Mouse (Mus musculus) neural tube, embryonic 15.5 days (tissue): ENCODE data around the gene Styxl1. TPM values are rescaled to one million over a fixed set of nuclear protein-coding genes. Genes with fewer than 3 reads are reported as not detected.

ENCODE experiments used
- ATAC-seq: fragments of 200-750 bp; cut with Nextera tagmentation; 2 replicates; pipeline ENCODE4 v1.8.0; 2017; ENCODE audit warnings: mild to moderate bottlenecking, moderate TSS enrichment, moderate library complexity; ENCODE audit not compliant: low FRiP score
- H3K27ac ChIP-seq: fragments of 300-500 bp; sonication (generic); replicated peaks from 2 replicates; pipeline ENCODE4 v1.5.1; 2015; ENCODE audit warnings: mild to moderate bottlenecking, inconsistent platforms
- H3K27me3 ChIP-seq: fragments of 300-500 bp; sonication (generic); replicated peaks from 2 replicates; pipeline ENCODE4 v1.6.1; 2015; ENCODE audit warnings: inconsistent platforms
- H3K36me3 ChIP-seq: fragments of 300-500 bp; sonication (generic); 2 replicates; pipeline ENCODE4 v1.6.1; 2015; ENCODE audit warnings: inconsistent platforms
- H3K4me1 ChIP-seq: fragments of 300-500 bp; sonication (generic); 2 replicates; pipeline ENCODE4 v1.6.1; 2015; ENCODE audit warnings: inconsistent platforms
- H3K4me2 ChIP-seq: fragments of 300-500 bp; sonication (generic); 2 replicates; pipeline ENCODE4 v1.6.1; 2015; ENCODE audit warnings: inconsistent platforms, mild to moderate bottlenecking, moderate library complexity
- H3K4me3 ChIP-seq: fragments of 300-500 bp; sonication (generic); replicated peaks from 2 replicates; pipeline ENCODE4 v1.5.1; 2015; ENCODE audit warnings: mild to moderate bottlenecking, inconsistent platforms
- H3K9ac ChIP-seq: fragments of 300-500 bp; sonication (generic); replicated peaks from 2 replicates; pipeline ENCODE4 v1.6.1; 2015; ENCODE audit warnings: mild to moderate bottlenecking, inconsistent platforms
- H3K9me3 ChIP-seq: fragments of 300-500 bp; sonication (generic); replicated peaks from 2 replicates; pipeline ENCODE4 v1.6.1; 2016; ENCODE audit warnings: inconsistent platforms
- WGBS: fragments of 180-500 bp; shearing (Covaris S2); methylation state at CpG from one replicate; pipeline ENCODE4 v1.1.7; 2015; ENCODE audit warnings: mixed read lengths; 5-methylcytosine and 5-hydroxymethylcytosine counted together
- polyA plus RNA-seq: library from polyadenylated mRNA; unstranded; fragments of >200 nt; fragmentation: Nextera tagmentation; extraction: Ambion mirVana; gene quantifications from 2 replicates; pipeline ENCODE4 v1.2.1, GENCODE M21; 2015

The Styxl1 gene
- polyA plus RNA-seq, 1 experiment from 2014 or later: 0.36 TPM

DNA sequence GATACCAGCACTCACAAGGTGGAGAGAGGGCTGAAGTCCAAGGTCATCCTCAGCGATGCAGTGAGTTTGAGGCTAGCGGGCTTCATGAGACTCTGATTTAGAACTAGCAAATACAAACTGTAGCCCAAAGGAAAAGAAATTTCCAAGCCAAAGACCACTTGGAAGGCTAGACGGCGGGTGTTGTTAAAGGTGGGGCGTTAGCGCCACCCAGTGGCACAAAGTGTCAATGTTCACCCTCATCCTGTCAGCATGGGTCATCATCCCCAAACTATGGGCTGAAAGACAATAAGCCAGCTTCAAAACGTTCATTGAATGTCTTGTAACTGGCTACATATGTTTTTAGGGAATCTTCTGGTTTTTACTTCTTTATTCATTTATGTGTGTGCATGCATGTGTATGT, 14.7 kb downstream of the Styxl1 start:
- Histone ChIP-seq H3K27ac (no peak overlapping the region), H3K4me1 (no peaks in the 10 kb centered on the region), H3K9ac (no peak overlapping the region), H3K27me3 (0 out of 2 replicates have a peak, but pooled peaks cover 5% of the 10 kb centered on the region), H3K9me3 (no peaks in the 10 kb centered on the region), H3K4me3 (no peak overlapping the region), H3K4me2 (no peak overlapping the region), H3K36me3 (no peaks in the 10 kb centered on the region)
- no peak for ATAC-seq
- 3% methylated on average over 7 of the region's 7 CpGs for WGBS

DNA sequence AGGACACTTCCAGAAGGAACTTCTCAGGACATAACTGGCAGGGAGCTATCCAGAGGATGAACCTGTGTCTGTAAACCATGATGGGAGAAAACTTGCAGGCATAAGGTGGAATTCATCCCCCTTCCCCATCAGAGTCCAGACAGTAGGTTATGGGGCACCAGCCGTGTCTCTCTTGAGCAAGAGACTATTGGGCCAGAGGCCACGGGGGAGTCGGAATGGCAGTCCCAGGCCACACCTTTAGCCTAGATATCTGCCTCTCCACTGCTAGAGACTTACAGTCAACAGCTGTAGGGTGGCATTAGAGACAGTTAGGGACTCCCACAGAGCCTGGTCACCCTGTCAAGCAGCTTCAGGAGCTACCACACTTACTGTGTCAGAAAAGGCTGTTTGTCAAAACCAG, 16.3 kb downstream of the Styxl1 start:
- no peak overlapping the region for H3K4me2 ChIP-seq
- no peak overlapping the region for H3K9ac ChIP-seq
- no peaks in the 10 kb centered on the region for H3K9me3 ChIP-seq
- H3K27ac ChIP-seq: no peak overlapping the region
- H3K27me3 ChIP-seq: 0 out of 2 replicates have a peak, but pooled peaks cover 5% of the 10 kb centered on the region
- H3K4me3 ChIP-seq: no peak overlapping the region
- ATAC-seq: no peak
- 83% methylated on average over 3 of the region's 3 CpGs for WGBS
- H3K36me3 ChIP-seq: no peaks in the 10 kb centered on the region
- H3K4me1 ChIP-seq: no peaks in the 10 kb centered on the region

DNA sequence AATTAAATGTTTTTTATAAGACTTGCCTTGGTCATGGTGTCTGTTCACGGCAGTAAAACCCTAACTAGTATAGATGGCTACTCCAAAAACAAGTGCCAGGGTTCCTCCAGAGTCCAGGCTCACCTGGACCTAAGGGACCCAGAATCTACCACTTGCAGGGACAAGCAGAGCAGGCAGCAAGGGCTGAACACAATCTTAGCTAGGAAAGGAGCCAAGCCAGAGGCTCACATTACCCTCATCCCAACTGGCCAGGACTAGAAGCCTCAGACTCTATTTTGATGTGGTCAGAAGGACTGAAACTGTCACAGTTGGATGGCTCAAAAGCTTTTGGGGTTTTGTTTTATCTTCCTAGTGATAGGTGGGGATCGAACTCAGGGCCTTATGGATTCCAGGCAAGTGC, 26.6 kb downstream of the Styxl1 start:
- ATAC-seq: no peak
- Histone ChIP-seq H3K27me3 (no peaks in the 10 kb centered on the region), H3K9me3 (no peaks in the 10 kb centered on the region), H3K36me3 (no peaks in the 10 kb centered on the region), H3K4me1 (no peaks in the 10 kb centered on the region), H3K4me2 (no peak overlapping the region), H3K9ac (no peak overlapping the region), H3K4me3 (no peak overlapping the region), H3K27ac (no peak overlapping the region)
- WGBS: 79% methylated on average over 2 of the region's 2 CpGs

DNA sequence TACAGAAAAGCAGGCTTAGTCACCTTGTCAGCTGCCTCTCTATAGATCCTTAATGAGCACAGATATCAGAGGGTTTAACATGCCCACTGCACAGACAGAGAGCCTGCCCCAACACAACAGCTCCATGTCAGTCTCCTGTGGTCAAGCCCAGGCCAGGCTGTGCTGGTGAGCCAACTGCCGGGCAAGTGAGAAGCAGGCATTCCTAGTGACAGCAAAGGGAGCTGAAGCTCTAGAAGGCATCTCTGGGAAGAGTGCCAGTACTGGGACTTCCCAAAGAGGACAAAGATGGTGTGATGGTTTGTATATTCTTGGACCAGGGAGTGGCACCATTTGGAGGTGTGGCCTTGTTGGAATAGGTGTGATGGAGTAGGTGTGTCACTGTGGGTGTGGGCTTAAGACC, 27.1 kb downstream of the Styxl1 start:
- Histone ChIP-seq H3K9me3 (no peaks in the 10 kb centered on the region), H3K27ac (no peak overlapping the region), H3K27me3 (no peaks in the 10 kb centered on the region), H3K9ac (no peak overlapping the region), H3K36me3 (no peaks in the 10 kb centered on the region), H3K4me2 (no peak overlapping the region), H3K4me1 (no peaks in the 10 kb centered on the region), H3K4me3 (no peak overlapping the region)
- WGBS: 90% methylated on average over 1 of the region's 1 CpGs
- no peak for ATAC-seq

DNA sequence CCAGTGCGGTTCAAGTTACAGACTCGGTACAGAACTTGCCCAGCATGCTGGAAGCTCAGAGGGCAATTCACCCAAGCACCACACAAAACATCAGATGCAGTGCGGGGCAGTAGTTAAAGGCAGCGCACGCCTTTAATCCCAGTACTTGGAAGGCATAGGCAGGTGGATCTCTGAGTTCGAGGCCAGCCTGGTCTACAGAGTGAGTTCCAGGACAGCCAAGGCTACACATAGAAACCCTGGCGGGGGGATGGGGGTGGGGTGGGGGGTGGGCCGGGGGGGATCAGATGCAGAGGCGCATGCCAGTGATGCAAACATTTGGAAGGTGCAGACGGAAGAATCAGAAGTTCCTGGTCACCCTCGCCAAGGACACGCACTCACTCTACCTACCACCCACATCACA, 33.4 kb downstream of the Styxl1 start:
- Histone ChIP-seq H3K27me3 (0 out of 2 replicates have a peak, but pooled peaks cover 3% of the 10 kb centered on the region), H3K36me3 (peaks cover 16% of the 10 kb centered on the region), H3K4me3 (peak overlapping the region; percentile 90), H3K9me3 (no peaks in the 10 kb centered on the region), H3K4me1 (peaks cover 17% of the 10 kb centered on the region), H3K4me2 (peak overlapping the region; percentile 97), H3K9ac (peak overlapping the region; percentile 89), H3K27ac (peak overlapping the region; percentile 70; the same call in 1 of the 2 replicates)
- 19% methylated on average over 12 of the region's 12 CpGs for WGBS
- ATAC-seq: no peak; the same call in 1 of the 2 replicates

DNA sequence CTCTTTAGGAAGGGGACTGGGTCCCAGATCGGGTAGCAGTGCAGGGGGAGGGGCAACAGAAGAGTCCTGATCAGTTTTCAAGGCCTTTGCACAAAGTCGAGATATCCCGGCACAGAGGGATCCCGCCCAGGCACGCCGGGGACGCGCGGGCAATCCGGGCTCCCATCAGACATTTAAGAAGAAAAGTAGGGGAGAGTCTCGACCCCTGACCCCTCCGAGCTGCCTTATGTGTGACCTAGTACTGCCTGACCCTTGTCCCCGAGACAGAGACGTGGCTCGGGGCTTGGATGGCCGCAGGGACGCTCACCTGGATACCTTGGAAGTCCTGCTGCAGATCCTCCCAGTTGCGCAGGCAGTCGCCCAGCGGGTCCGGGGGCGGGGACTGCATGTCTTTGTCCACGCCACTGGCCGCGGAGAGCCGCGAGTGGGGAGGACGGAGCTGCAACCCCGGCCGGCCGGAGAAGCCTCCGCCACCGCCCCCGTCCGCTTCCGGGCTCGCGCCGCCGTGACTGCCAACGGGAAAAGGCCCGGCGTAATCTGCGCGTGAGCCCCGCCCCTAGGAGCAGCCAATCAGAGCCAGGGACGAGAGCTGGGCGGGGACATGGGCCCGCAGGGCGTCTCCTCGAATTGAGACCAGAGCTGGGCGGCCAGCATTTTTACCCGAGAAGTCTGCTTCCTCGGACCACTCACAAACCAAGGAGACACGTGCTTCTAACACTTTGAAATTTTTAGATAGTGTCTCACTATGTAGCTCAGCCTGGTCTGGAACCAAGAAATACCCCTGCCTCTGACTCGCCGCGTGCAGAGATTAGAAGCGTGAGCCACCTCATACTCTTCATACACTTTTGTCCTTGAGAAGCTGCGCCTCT, 34.2 kb downstream of the Styxl1 start, which contains the start of gene Tmem120a:
Gene Tmem120a (minus strand): TSS at position 708 of the 869 bp plus-strand sequence.
- Histone ChIP-seq H3K4me1 (peaks cover 17% of the 10 kb centered on the region), H3K4me2 (peak within 1 kb of the TSS; percentile 97), H3K9ac (peak within 1 kb of the TSS; percentile 89), H3K4me3 (peak within 1 kb of the TSS; percentile 90), H3K27ac (peak within 1 kb of the TSS; percentile 70), H3K9me3 (no peaks in the 10 kb centered on the region), H3K36me3 (peaks cover 16% of the 10 kb centered on the region), H3K27me3 (0 out of 2 replicates have a peak, but pooled peaks cover 3% of the 10 kb centered on the region)
- WGBS: 1% methylated on average over 60 of the region's 60 CpGs
- peak; percentile 96 for ATAC-seq

DNA sequence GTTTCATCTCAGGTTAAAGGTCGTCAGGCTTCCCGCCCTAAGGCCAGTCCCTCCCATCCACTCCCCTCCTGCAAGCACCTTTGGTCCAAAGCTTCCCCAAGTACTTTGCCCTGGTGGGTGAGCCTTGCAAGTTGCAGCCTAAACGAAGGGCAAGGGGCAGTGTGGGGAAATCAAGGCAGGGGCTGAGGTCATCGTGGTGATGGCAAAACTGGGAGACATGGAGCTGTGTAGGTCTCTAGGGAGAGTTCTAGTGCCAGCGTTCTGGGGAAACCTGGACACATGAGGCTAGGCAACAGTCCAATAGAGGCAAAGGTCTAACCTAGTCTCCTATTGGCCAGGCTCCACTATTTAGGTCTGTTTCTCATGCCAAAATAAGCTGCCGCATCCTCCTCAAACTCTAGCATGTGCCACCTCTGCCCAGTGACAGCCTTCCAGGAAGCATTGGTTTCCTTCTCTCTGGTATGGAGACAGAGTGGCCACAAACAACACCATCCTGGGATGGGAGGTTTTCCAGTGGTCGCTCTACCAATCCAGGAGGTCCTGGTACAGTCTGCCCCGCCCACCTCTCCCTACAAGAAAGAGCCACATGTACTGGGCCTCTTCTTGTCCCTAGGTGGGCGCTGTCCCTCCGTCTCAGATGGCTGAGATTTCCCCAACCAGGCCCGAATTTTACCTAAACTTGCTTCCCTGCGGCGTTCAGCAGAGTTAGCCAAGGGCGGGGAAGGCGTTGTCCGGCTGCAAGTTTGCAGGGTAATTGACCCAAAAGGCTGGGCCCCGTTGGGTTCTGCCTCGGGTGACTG, 35.0 kb downstream of the Styxl1 start:
- WGBS: 21% methylated on average over 18 of the region's 18 CpGs
- H3K9ac ChIP-seq: peak overlapping the region; percentile 89
- peaks cover 16% of the 10 kb centered on the region for H3K36me3 ChIP-seq
- H3K27ac ChIP-seq: peak overlapping the region; percentile 70; the same call in 1 of the 2 replicates
- 0 out of 2 replicates have a peak, but pooled peaks cover 3% of the 10 kb centered on the region for H3K27me3 ChIP-seq
- H3K9me3 ChIP-seq: no peaks in the 10 kb centered on the region
- H3K4me3 ChIP-seq: peak overlapping the region; percentile 90
- H3K4me2 ChIP-seq: peak overlapping the region; percentile 97
- peak; percentile 70 for ATAC-seq
- H3K4me1 ChIP-seq: peaks cover 17% of the 10 kb centered on the region

DNA sequence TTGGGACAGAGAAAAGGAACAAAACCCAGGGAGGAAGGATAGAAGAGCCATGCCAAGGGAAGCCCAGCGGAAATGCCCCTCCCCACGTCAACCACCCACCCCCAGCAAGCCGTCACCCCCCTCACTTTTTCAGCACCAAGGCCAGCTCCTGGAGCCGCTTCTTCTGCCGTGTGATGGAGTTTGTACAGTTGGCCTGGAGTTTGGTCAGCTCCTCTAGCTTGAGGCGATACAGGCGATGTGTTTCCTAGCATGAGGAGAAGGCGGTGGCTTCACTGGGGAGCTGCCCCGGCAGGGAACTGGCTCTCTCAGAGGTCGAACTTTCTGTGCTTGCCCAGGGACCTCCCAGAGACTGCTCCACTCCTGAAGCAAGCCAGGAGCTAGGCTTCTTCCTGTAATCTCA, 36.0 kb downstream of the Styxl1 start:
- H3K4me3 ChIP-seq: no peak overlapping the region
- no peak overlapping the region for H3K9ac ChIP-seq
- 0 out of 2 replicates have a peak, but pooled peaks cover 3% of the 10 kb centered on the region for H3K27me3 ChIP-seq
- no peak overlapping the region for H3K27ac ChIP-seq
- H3K9me3 ChIP-seq: no peaks in the 10 kb centered on the region
- WGBS: 73% methylated on average over 10 of the region's 10 CpGs
- H3K4me1 ChIP-seq: peaks cover 17% of the 10 kb centered on the region
- H3K4me2 ChIP-seq: no peak overlapping the region
- peaks cover 26% of the 10 kb centered on the region for H3K36me3 ChIP-seq
- no peak for ATAC-seq

DNA sequence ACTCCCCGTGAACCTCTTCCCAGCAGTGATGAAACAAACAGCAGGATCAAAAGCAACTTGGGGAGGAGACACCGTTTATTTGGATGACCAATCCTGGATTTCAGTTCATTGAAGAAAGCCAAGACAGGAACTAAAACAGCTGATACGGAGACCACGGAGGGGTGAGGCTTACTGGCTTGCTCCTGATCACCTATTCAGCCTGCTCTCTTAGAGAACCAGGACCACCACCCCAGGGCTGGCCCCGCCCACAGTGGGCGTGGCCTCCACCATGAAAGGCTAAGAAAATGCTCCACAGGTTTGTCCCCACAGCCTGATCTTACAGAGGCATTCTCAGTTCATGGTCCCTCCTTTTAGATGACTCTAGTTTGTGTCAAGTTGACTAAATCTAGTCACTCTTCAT, 39.9 kb downstream of the Styxl1 start:
- no peak for ATAC-seq
- Histone ChIP-seq H3K27me3 (no peaks in the 10 kb centered on the region), H3K36me3 (peaks cover 64% of the 10 kb centered on the region)

DNA sequence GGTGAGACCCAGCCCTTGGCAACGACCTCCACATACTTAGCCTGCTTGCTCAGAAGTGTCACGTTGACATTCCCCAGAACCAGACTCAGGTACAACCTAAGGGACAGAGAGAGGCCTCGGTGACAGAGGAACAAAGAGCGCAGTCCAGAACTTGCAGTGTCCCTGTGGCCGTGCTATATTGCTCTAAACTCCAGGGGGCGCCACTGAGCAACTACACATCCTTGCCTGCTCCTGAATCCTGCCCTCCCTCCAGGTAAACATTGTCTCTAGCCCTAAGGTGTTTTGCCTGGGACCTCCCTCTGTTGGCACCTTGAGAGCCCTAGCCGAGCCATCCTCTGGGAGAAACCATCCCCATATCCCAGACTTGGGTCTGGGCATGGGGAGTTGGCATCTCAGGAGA, 41.0 kb downstream of the Styxl1 start:
- 81% methylated on average over 7 of the region's 7 CpGs for WGBS
- Histone ChIP-seq H3K4me1 (no peaks in the 10 kb centered on the region), H3K9me3 (no peaks in the 10 kb centered on the region), H3K4me3 (no peak overlapping the region), H3K36me3 (peaks cover 75% of the 10 kb centered on the region), H3K27me3 (no peaks in the 10 kb centered on the region), H3K9ac (no peak overlapping the region), H3K4me2 (no peak overlapping the region), H3K27ac (no peak overlapping the region)
- no peak for ATAC-seq

More for the DNA sequence above, 39.9 kb downstream of the Styxl1 start:
- Histone ChIP-seq H3K27ac (no peak overlapping the region), H3K9ac (no peak overlapping the region), H3K4me3 (no peak overlapping the region), H3K4me2 (no peak overlapping the region), H3K4me1 (peaks cover 7% of the 10 kb centered on the region), H3K9me3 (no peaks in the 10 kb centered on the region)
- 22% methylated on average over 6 of the region's 6 CpGs for WGBS

DNA sequence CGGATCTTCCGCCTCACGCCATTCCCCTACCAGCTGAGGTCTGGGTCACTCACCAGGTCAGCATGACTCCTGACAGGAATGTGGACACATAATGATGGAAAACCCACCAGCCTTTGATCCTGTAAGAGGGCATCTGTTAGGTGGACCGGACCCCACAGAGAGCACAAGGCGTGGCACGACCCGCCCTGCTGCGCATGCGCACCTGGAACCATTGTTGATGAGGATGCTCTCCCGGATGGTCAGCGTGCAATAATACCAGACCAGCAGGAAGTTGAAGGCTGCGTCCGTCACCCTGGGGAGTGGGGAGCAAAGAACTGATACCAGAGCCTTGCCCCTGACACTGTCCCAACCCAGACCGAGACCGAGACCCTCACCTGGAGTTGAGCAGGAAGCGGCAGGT, 41.6 kb downstream of the Styxl1 start:
- H3K4me1 ChIP-seq: no peaks in the 10 kb centered on the region
- no peak overlapping the region for H3K4me3 ChIP-seq
- no peaks in the 10 kb centered on the region for H3K9me3 ChIP-seq
- WGBS: 93% methylated on average over 16 of the region's 16 CpGs
- peaks cover 77% of the 10 kb centered on the region for H3K36me3 ChIP-seq
- no peak for ATAC-seq
- no peak overlapping the region for H3K9ac ChIP-seq
- H3K27me3 ChIP-seq: no peaks in the 10 kb centered on the region
- no peak overlapping the region for H3K27ac ChIP-seq
- no peak overlapping the region for H3K4me2 ChIP-seq
